Mouse (Mus musculus) megakaryocyte progenitor cell, adult 5-6 weeks (primary cell): Measurements from ENCODE around the gene Plekhs1. TPM values are rescaled to one million over a fixed set of nuclear protein-coding genes. Genes with fewer than 3 reads are reported as not detected.

Experiments used
- ATAC-seq: replicated peaks from 2 replicates; pipeline ENCODE4 v1.8.0; 2016; ENCODE audit warnings: mild to moderate bottlenecking, moderate TSS enrichment, inconsistent platforms; ENCODE audit not compliant: poor library complexity
- total RNA-seq, 2 experiments: library from RNA; stranded (forward) in 1 of 2; stranded (reverse) in 1 of 2; fragments of 157-497, 149-512 nt in 1 of 2; fragments of 200-1000 nt in 1 of 2; gene quantifications; 2 replicates each; pipeline versions ENCODE4 v1.2.3 to v1.2.4; 2015 to 2017

Gene Plekhs1
- not detected in 2 replicates for total RNA-seq (2015)
- total RNA-seq (2017): not detected in 2 replicates

DNA sequence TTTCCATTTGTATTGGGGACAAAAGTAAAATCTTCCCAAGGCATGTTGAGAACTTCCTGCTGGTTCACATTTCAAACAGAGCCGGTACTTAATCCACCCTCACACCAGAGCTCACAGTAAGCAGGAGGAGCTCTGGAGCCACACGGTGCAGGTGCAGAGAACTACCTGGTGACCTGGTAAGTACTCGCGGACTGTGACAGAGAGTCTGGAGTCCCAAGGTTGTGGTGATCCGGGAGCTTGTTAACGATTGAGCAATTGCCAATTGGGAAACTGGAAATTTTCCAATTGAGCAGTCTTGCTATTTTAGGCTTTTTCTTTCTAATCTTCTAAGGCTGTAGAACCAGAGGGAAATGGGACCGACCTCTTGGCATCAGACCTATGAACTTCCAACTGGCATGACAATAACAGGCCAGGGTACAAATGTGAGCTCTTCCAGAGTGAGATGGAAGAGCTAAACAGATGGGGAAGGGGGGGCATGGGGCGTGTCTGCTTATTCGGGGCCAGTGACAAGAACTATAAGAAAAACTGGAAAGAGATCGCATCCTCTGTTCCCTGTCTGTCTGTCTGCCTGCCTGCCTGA, at the start of gene Plekhs1:
TSS of gene Plekhs1 (plus strand) at position 119 of the 580 bp plus-strand sequence.
- no peak for ATAC-seq

DNA sequence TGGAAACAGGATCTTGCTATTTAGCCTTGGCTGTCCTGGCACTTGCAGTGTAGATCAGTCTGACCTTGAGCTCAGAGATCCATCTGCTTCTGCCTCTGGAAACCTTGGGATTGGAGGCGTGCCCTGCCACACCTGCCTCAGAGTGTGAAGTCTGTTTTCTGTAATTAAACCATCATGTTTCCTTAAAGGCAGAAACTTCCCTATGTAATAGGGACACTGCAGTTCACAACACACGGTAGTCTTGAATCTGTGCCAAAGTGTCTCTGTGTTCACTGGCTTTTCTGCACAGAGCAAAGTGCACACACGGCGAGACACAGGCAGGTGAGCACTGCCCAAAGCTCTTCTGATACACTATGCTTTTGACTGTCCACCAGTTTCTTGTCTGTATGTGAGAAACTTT, 43.0 kb upstream of the Plekhs1 start:
- no peak for ATAC-seq

DNA sequence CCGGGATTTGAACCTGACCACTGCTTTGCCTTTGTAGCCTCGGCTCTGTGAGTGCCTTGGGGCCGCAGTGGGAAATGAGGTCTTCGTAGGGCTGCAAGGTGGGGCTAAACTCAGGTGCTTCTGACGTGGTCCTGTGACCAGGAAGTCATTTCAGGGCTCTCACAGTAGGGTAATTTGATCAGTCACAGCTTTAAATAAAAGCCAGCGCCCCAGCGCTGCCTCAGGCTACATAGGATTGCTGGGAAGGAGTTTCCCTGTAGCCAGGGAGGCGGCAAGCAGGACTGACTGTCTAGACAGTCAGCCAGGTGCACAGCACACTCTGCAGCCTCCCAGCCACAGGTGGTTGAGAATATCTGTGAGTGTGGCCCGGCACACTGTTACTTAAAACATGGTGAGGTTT, 42.0 kb upstream of the Plekhs1 start:
- no peak for ATAC-seq

DNA sequence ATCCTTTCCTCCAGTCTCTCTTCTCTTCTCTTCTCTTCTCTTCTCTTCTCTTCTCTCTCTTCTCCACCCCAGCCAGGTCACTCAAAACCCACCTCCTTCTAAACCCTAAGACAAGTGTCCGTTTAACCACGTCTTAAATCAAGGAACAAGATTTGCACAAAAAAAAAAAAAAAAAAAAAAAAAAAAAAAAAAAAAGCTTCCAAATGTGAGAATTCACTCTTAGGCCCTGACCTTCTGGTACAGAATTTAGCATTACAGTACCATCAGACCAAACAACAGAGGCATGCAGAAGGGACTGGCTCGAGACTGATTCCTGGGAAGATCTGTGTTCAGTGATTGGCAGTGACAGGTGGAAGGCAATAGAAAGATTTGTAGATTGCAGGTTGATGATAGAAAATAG, 41.1 kb upstream of the Plekhs1 start:
- no peak for ATAC-seq

DNA sequence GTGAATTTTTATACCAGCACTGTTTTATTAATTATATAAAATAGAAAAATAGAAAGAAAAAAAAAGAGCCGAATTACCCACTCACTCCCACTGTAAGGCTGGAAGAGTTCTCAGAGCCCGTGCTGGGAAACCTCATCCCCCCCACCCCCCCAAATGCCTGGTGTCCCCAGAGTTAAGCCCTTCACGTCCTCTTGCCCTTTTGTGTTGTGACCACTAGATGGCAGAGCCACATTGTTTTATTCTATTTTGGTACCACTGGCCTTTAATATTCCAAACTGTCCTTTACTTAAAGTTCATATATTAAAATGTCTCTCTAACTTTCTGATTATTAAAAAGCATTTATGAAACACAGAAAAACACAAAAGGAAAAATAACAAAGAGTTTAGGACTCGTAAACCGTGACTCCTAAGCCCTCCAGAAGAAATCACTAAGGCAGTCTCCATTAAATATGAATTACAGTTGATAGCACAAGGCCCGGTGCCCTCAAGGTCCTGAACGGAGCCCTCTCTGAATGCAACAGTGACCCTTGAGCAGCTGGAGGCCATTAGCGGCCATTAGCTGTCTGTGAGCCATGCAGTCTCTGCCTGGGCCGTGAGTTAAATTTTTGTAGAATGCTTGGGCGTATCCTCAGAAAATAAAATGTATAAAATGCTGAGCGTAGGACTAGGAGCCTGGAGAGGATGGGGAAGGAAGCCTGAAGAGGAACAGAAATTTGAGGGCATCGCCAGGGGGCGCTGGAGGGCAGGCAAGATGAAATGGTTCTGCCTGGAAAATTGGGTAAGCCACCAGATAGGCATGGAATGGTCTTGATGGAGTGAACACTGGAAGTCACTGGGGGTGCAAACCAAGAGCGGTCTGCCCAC, 38.7 kb upstream of the Plekhs1 start:
- ATAC-seq: peak; percentile 84

DNA sequence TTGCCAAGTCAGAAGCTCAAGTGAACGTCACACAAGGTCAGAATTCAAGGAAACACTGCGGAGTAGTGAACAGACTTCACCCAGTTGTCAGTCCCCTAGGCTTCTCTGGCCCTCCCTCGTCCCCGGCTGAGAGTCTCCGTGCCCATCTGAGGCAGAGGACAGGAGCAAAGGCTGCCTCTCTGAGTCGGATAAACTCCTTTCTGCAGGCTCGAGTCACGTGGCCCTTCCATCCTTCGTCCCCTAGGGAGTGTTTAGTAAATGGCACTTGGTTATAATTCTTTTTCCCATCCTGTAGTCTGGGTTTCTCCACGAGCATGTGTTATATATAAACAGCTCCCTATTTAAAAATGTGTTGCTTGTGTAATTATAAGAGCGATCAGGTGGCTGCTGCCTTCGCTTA, 38.1 kb upstream of the Plekhs1 start:
- no peak for ATAC-seq

DNA sequence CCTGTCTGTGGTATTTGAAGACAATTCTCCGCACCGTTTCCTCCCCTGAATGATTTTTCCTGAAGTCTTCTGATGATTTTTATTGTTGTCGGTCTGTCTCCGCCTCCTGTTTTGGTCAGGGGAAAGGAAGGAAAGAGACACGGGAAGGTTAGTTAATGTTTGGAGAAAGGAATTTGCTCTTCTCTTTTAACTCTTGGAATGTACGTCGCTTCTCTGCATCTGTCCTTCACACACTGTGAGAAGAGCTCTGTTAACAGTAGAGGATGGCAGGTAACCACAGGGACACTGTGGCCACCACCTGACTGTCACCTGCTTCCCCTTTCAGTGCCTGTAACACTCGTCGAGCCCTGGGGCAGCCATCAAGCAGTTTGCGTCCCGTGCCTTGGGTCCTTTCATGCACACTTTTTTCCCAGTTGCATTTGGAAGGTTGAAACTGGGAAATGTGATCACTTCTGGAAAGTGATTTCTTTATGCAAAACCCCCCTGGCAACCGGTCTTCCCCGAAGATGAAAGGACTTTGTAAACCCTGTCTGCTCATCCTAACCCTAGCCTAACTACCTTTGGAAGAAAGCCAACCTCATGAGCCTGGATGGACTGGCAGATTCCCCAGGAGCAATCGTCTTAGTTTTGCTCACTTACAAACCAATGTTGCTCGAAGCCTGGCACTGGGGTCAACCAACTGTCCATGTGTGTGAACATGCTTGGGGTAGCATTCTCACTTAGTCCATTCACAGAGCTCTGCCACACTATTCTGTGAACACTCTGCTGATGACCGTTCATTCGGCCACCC, 36.6 kb upstream of the Plekhs1 start:
- ATAC-seq: no peak

DNA sequence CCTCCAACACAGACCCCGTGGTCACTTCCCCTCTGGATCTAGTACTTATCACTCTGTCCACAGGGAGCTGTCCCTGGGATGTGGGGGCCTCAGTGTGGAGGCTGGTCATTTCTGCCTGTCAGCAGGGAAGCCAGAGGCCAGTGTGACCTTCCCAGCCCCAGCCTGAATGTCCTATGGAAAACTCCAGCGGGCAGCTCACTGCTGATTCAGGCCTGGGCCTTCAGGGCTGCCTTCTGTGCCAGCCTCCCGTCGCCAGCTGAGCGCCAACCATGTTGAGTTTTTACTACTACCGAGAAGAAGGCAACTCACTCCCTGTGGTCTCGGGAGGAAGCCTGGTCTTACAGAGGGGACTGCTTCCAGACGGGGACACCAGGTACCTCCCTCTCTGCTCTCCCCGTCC, 35.9 kb upstream of the Plekhs1 start:
- no peak for ATAC-seq

DNA sequence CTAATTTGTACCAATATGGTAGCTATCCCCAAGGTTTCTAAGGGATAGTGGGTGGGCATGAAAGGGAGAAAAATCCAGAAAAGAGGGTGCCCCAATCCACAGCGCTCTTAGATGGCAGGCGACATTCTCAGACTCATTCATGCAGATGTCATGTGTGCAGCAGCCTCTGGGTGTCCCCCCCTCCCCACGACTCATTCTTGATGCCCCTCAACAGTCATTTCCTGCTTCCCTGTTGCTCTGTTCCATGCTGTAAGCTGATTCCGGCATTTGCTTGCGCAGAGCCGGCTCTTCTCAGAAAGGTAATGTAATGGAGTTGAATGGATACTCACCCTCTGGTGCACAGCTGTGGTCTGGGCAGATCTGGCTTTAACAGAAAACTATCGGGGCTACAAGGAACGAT, 31.1 kb upstream of the Plekhs1 start:
- ATAC-seq: no peak

DNA sequence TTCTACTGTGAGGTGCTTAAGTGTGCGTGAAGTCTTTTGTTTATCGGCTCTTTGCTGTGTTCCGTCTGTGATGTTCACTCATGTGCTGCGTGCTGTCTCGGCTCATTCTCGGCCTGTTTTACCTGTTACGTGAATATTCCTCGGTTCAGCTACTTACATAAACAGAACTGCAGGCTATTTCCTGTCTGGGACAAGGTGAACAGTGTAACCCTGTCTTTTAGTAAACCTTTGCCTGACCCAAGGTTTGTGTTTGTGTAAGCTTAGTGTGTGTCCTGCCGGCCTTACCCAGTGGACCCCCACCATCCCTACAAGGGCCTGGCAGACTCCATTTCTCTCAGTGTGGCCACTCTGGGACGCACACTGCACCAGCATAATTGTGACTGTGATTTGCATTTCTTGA, 28.7 kb upstream of the Plekhs1 start:
- ATAC-seq: no peak

DNA sequence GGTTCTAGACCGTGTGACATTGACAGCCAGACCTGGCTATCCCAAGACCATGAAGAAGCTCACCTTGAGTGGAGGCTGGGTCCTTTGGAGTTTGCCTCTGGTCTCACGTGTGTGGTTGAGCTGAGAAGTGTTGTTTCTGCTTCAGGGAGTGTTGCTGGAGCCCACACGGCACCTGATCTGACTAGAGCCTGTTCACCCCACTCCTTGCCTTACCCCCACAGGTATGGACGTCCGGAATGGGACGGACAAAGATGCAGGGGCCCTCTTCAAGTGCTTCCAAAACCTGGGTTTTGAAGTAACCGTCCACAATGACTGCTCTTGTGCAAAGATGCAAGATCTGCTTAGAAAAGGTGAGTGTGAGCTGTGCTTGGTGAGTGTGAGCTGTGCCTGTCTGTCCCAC, 27.9 kb upstream of the Plekhs1 start:
- ATAC-seq: no peak

DNA sequence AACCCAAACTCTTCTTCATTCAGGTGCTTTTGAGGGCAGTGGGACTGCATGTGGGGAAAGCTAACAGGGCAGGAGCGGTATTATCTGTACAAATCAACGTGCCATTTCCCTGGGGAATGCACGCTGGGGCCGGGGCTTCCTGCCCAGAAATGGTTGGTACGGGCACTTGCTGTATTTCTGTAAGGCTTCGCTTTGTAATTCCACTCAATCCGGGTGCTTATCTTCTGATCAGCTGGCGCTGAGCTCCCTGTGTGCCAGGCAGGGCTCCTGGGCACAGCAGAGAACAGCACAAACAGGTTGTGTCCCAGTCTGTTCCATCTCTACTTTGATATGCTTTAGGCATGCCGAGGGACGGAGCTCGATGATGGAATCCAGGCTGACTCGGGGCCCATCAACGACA, 25.1 kb upstream of the Plekhs1 start:
- no peak for ATAC-seq

DNA sequence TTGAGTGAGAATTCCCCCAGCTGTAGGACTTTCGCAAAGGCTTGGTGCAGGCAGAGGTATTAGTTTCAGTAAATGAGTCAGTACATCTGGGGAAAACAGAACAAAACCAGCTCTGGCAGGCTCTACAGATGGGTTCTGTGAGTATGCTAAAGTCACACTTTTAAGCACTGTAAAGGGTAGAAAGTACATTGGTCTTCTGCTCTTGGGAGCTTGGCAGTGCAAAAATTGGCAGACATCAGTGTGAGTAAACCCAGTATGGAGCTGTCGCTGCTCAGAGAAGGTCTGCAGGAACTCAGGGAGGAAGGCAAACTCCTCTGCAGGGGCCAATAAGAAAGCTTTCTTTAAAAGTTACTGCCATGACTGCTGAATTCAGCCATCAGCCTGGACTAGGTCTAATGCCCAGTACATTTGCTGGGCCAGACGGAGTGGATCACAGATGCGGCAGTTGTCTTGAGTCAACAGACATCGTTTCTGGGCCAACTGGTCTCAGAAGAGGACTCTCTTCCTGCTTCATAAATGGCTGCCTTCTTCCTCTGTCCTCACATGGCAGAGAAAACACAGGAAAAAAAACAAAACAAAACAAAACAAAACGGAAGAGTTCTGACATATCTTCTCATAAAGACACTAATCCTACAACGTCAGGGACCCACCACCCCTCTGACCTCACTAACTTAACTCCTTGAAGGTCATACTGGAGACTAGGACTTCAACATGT, 22.9 kb upstream of the Plekhs1 start:
- no peak for ATAC-seq

DNA sequence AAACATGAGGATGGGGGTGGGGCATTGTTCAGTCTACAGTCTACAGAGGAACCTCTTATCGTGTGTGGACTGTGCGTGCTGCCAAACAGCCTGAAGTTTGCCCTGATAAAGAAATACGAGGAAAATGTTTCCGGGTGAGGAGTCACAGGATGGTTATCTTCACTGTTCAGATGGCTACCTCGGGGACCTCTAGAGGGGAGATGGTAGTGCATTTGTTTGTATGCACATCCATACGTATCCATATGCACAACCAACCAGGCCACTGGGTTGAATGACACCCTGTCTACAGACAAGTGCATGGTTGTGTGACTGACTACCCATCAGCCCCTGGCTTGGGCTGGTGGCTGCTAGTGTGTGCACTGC, 22.4 kb upstream of the Plekhs1 start:
- ATAC-seq: peak; percentile 83

DNA sequence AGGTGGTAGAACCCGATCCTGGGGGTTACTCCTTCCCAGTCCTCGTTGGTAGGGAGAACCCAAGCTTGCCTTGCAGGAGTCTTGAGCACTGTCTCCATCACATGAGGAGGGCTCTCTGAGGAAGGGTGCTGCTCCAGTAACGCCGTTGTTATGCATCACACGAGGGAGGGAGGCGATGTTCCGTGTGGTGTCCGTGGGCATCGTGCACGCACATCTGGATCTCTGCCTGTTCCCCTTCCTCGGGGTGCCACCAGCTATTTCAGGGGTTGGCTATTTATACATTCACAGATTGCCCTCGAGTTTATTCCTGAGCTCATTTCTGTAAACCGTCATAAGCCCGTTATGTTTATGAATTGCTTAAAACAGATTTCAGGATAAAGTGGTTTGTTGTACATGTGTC, 18.0 kb upstream of the Plekhs1 start:
- no peak for ATAC-seq

DNA sequence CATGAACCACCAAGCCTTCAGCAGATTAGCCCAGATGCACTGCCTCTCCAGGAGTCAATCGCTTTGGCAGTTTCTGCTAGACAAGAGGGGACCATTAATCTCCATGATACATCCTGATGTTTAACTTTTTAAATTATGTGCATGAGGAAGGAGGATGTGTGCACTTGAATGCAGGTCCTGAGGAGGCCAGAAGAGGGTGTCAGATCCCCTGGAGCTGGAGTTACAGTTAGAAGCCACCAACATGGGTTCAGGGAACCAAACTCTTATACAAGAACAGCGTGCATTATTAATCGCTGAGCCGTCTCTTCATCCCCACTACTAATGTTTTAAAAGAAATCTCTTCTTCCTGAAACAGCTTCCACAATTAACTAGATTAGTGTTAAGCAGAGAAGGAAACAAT, 12.7 kb upstream of the Plekhs1 start:
- no peak for ATAC-seq

DNA sequence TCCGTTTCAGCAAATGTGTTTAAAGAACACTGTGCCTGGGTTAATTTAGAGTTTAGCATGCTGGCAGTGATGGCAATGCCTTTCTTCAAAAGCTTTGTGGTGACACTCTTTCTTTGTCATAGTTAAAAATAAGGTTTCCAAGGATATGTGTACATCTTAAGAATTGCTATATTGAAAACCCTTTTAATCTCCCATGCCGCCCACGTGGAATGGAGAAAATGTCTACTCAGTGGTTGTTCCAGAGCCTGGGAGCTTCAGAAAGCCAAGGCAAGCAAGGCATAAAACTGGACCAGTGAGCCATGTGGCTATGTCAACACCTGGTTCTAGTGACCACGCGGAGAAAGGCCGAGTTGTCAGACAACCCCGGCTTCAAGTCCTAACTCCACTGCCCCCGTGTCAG, 11.9 kb upstream of the Plekhs1 start:
- ATAC-seq: no peak

DNA sequence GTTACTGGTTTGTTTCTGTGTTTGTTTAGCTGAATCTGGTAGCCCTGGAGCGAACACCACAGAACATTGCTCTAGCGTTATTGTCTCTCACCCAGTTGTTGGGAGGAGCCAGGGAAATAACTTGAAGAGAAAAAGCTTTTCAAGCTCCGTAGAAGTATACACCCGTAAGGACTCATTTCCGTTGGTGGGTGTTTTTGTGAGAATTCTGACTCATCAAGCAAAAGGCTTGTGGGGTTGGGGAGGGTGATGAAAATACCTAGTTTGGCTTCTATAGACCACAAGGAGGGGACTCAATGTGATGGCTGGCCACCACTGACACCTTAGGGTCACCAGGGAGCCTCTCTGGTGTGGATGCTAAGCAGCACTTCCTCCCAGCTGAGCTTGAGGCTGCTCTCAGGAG, 10.5 kb upstream of the Plekhs1 start:
- ATAC-seq: no peak

DNA sequence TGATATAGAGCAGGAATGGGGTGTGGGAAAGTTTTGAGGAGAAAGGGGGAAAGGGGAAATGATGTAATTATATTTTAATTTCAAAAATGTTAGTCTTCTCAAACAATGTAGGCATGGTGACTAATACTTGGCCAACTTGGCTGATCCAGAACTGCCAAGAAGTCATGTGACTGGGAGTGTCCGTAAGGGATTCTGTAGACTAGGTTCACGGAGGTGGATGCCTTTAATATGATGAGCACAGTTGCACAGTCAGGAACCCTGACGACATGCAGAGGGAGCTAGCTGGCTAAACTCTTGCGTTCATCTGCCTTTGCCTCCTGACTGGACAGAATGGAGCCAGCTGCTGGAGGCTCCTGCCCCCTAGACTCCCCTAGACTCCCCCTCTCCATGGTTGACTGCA, 9.6 kb upstream of the Plekhs1 start:
- ATAC-seq: no peak

DNA sequence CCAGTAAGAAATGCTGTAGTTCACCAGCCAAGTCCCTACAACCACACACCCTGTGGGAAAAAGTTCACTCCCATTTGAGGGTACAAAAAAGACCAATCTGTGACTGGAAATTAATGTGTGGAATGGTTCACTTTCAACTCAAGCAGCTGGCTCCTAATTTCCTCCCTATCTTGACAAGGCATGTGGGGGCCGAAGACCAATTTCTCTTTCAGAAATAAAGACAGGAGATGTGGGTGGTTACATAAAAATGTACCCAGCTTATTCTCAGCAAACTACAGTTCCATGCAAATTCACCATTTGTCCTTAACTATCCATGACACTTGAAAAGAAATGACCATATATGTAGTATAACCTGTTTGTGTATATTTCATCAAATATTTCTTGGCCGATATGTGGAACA, 9.0 kb upstream of the Plekhs1 start:
- ATAC-seq: no peak

DNA sequence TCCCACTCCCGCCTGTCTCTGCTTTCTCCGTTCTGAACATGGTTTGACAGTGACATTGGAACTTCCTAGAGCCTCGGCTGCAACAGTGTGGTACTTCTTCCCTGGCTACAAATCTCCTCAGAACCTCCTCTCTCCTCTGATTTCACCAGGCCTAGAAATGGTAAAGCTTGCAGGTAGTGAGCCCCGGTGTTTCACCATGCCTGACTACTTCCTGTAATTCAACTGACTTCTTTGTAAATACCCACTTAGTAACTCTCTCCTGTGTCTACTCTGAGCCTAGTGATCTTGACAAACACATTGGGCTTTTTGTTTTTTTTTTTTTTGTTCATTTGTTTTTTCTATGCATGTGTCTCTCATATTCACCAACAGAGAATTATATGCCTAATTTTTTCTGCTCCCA, 6.6 kb upstream of the Plekhs1 start:
- ATAC-seq: 0 out of 2 replicates have a peak, but pooled peaks have one; percentile 34
